Mouse (Mus musculus): Measurements from ENCODE around the gene Gys2.
"Not testable (repeated sequence)": the region's sequence is repeated elsewhere in the genome, so short reads cannot be mapped to it uniquely, and the experiment has no call there.

Gys2 gene

GRCm38 (mm10) chr6:142472801-142473203 is at the start of gene Gys2:
Gene Gys2 (minus strand): TSS chr6:142473109.
- DNase-seq = no peak

- DNase-seq = no peak
Measured at GRCm38 (mm10) chr6:142521591-142522110, 48.7 kb upstream of the Gys2 start.

GRCm38 (mm10) chr6:142519110-142519509 is 46.2 kb upstream of the Gys2 start:
- peak; percentile 31 for DNase-seq

GRCm38 (mm10) chr6:142515379-142515778 is 42.5 kb upstream of the Gys2 start:
- not testable (repeated sequence) for DNase-seq

- peak; percentile 88 for DNase-seq
Measured at GRCm38 (mm10) chr6:142514912-142515311, 42.0 kb upstream of the Gys2 start.

GRCm38 (mm10) chr6:142512902-142513301 is 40.0 kb upstream of the Gys2 start:
- no peak for DNase-seq

- DNase-seq = peak; percentile 27
Measured at GRCm38 (mm10) chr6:142511516-142512135, 38.7 kb upstream of the Gys2 start.

- no peak for DNase-seq
Measured at GRCm38 (mm10) chr6:142508663-142509062, 35.8 kb upstream of the Gys2 start.

GRCm38 (mm10) chr6:142507785-142508162 is 34.9 kb upstream of the Gys2 start, which contains the start of gene Ldhb:
Gene Ldhb (minus strand): TSS chr6:142507957.
- DNase-seq = peak; percentile 89

- peak; percentile 61 for DNase-seq
Measured at GRCm38 (mm10) chr6:142507033-142507784, 34.3 kb upstream of the Gys2 start.

- no peak for DNase-seq
Measured at GRCm38 (mm10) chr6:142506338-142507032, 33.6 kb upstream of the Gys2 start.

- DNase-seq = no peak
Measured at GRCm38 (mm10) chr6:142503601-142504000, 30.7 kb upstream of the Gys2 start.

- DNase-seq = no peak
Measured at GRCm38 (mm10) chr6:142502519-142503125, 29.7 kb upstream of the Gys2 start.

GRCm38 (mm10) chr6:142490114-142490513 is 17.2 kb upstream of the Gys2 start:
- DNase-seq = peak; percentile 44

GRCm38 (mm10) chr6:142487638-142488037 is 14.7 kb upstream of the Gys2 start:
- no peak for DNase-seq

- DNase-seq = no peak
Measured at GRCm38 (mm10) chr6:142485478-142486123, 12.7 kb upstream of the Gys2 start.

- DNase-seq = peak; percentile 45
Measured at GRCm38 (mm10) chr6:142477239-142477638, 4.3 kb upstream of the Gys2 start.

GRCm38 (mm10) chr6:142471141-142471540 is 1.8 kb downstream of the Gys2 start:
- DNase-seq = no peak

- DNase-seq = peak; percentile 58
Measured at GRCm38 (mm10) chr6:142469602-142470001, 3.3 kb downstream of the Gys2 start.

- DNase-seq = no peak
Measured at GRCm38 (mm10) chr6:142462194-142462593, 10.7 kb downstream of the Gys2 start.

GRCm38 (mm10) chr6:142459017-142459678 is 13.8 kb downstream of the Gys2 start:
- no peak for DNase-seq

- no peak for DNase-seq
Measured at GRCm38 (mm10) chr6:142458010-142458409, 14.9 kb downstream of the Gys2 start.

Data from thymus, postnatal 4 days (tissue).